Mouse (Mus musculus) gastrocnemius, adult 18-20 months (tissue): ENCODE measurements around the gene Tle3. TPM values are rescaled to one million over a fixed set of nuclear protein-coding genes. Genes with fewer than 3 reads are reported as not detected.

Experiments
- DNase-seq: peaks from one replicate; pipeline ENCODE4 v3.0.0; 2021; ENCODE audit warnings: low spot score
- total RNA-seq, 2 experiments: library from RNA; stranded (reverse); gene quantifications; 2 replicates each; pipeline ENCODE4 v1.2.3; 2021

Tle3 gene
- total RNA-seq, 2 experiments from 2014 or later, result 7.1 TPM

DNA sequence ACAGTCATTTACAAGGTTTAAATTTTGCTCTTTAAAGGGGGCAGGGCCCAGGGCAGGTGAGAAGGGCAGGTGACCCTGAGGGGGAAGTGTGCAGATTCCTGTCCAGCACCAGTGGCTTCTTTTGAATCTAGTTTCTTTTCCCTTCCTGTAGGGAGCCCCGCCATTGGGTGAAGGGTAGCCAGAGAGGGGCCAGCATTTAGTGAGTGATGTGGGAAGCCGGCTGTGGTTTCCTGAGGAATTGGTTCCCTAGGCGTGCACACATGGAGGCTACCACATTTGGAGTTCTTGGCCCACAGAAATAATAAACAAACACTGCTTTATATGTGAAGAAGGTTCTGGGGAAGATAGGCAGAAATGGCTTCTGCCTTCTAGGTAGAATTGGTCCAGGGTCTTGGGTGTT, 4.5 kb downstream of the Tle3 start:
- DNase-seq, result no peak

DNA sequence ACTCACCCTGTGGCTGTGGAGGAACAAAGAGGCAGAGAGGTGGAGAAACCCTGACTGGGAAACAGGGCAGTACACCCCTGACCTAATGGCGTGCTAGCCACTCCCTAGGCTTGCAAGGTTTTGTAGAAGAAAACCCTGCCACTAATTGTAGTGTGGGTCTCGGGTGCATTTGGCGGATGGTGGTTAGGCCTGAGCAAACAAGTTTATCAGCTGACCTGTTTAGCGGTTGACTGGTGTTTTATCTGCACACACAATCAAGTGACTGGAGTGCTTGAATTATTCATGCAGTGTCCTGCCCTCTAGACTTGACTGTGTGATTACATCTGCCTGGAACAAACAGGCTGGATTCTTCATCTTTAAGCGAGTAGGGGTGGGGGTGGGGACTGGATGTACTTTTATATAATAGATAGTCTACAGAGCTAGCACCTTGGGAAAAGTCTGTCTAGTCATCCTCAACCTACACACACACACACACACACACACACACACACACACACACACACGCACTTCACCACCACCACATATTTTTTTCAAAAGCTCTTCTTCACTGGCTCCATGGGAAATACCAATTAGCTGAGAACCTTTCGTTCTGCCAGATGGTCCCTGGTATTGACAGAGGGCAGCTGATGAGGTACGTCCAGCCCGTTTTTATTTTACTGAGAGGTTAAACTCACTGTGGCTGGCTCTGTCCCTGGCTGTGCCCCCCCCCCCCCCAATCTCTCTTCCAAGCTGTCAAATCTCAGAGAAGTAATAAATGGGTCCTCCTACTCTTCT, 5.7 kb downstream of the Tle3 start:
- DNase-seq, result no peak

DNA sequence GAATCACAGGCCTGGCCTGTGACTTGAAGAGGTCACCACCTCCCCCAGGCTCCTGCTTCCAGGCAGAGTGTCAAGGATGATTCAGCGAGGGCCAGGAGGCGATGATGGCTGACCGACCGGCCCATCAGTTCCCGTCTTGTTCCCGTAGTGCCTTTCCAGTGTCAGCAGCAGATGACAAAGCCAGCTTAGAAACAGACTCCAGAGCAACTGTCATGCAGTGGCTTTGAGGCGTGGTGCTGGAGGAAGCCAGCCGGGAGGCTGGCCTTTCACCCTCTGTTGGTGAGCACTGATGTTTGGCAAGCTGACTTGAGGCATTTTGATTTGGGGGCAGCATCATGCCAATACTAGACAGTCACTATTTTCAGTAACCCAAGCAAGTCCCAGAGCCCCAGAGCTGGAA, 6.3 kb downstream of the Tle3 start:
- DNase-seq, result peak; percentile 47

DNA sequence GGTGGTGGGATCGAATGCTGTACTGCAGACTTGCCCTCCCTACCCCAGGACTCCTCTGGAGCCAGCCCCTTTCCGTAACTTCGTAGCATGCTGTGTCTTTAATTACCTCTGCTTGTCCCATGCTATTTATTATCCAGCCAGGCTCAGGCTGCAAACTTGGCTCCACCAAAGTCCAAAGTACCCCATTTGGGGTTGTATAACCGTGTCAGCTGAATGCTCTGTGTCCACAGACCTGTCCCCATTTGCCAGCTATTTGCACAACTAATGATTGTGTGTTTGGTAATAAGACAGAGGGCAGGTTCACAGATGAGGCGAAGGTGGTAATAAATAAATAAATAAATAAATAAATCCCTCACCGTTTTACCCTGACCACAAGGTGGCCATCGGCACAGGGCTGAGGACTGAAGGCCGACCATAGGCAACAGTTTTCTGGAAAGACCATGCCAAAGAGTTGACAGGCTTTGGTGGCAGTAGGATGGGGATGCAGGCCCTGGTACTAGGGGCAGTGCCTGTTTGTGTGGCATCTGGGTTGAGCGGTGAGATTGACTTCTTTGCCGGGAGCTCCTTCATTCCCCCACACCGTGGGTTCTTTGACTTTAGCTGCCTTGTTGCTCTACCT, 7.0 kb downstream of the Tle3 start:
- DNase-seq, result no peak

GRCm38 (mm10) chr9:61380258-61381062, 8.3 kb downstream of the Tle3 start:
- DNase-seq, result no peak

GRCm38 (mm10) chr9:61381063-61381408, 8.9 kb downstream of the Tle3 start:
- no peak for DNase-seq

- no peak for DNase-seq
Measured at GRCm38 (mm10) chr9:61381445-61381844, 9.3 kb downstream of the Tle3 start.

DNA sequence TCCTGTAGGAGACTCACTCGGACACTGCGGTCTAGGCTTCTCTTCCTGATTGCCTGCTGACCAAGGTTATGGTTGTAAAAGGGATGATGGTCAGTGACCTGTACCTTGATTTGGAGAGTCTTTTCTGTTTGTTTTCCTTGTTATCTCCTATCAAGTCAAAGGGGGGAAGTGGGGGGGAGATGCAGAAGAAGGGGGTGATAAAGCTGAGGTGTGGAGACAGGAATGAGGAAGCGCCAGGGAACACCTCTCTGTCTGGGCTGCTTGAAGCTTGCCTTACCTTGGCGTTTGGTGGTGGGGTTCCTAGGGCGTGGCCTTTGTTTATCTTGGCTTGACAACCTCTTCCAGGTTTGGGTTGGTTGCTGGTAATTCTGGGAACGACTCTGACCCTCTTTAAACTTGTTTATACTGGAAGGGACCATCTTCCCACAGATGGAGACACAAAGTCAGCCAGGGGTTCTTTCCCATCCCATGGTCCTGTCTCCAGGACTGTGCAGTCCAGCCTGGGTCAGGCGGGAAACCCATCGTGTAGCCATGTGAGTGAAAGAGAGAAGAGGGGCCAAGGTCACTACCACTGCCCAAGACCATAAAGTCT, 10.5 kb downstream of the Tle3 start:
- DNase-seq, result no peak

- DNase-seq, result no peak
Measured at GRCm38 (mm10) chr9:61384101-61384500, 11.9 kb downstream of the Tle3 start.

DNA sequence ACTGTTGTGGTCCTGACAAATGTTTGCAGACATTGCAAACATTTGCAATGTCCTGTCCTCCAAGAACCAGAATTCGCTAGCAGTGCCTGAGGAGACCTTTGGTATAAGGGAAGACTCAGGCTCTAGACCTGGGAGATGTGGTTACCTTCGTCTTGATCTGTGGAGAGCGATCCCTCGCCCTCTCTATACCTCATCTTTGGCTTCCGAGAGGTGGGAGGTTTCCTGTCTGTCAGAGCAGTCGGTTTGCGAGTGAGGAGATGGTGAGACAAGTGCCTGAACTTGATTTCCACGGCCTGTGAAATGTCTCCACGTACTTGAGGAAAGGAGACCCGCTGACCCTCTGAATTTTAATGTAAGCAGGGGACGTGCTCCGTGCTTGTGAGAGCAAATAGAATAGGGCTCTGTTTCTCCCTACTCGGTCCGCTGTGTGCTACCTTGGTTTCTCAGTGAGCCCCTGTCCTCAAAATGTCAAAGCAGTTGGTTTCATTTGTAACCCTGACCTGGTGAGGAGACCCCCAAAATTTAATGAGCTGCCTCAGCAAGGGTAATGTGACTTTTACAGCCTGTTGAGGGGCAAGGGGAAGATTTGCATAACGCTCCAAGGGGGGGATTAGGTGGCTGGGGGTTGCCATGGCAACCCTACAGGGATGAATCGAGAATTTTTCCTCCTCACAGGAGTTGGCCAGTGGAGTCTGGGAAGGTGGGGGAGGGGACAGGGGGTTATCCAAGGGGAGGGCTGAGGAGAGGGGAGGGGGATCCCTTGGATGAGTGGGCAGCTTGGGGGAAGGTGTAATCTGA, 12.7 kb downstream of the Tle3 start:
- no peak for DNase-seq

- no peak for DNase-seq
Measured at GRCm38 (mm10) chr9:61385753-61386152, 13.6 kb downstream of the Tle3 start.

DNA sequence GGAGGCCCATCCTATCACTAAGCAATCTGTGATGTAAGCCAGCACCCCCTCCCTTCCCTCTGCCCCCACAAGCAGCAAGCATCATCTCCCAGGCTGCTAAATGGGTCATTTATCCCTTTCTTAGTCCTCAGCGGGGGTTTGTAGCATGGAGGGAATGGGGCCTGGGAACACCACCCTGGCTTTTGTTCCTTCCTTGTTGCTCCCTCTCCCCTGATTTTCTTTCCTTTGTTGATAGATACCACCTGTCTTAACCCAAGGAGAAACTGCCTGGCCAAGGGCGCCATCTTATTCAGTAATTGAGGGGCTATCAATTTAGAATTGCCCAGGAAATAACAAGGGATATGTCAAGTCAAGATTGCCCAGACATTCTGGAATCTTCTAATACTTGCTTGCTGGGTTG, 14.1 kb downstream of the Tle3 start:
- DNase-seq, result no peak

GRCm38 (mm10) chr9:61387797-61388196, 15.6 kb downstream of the Tle3 start:
- no peak for DNase-seq

- DNase-seq, result no peak
Measured at GRCm38 (mm10) chr9:61388214-61388613, 16.0 kb downstream of the Tle3 start.

DNA sequence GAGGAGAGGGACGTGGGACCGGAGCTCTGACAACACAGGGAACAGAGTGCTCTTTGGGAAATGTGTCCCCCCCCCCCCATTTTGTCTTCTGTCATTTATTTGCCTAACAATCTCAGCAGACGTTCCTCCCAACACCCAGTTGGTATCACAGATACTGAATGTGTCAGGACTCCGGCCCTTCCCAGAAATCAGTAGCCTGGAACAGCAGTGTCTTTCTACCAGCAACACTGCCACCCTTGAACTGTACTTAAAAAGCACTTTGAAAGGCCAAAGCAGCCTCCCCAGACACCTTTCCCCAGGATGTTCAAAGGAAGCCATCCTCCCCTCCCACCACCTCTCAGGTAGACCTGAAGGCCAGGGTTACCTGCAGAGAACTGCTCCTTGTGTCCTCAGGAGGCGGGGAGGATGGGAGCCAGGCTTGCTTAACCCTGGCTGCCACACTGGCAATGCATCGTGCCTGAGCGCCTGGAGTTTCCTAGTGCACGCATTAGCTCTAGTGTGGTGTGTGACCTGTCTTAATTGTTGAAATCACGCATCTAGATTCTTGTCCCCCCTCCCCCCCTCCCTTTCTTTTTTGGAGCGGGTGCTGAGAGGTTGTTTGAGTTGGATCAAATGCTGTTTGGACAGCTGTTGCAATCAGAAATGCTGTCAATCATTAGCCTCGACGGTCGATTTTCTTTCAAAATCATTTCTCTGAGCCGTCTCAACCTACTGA, 16.7 kb downstream of the Tle3 start:
- DNase-seq, result no peak

GRCm38 (mm10) chr9:61389404-61389701, 17.2 kb downstream of the Tle3 start:
- no peak for DNase-seq

GRCm38 (mm10) chr9:61391570-61392337, 19.6 kb downstream of the Tle3 start:
- DNase-seq, result no peak

- no peak for DNase-seq
Measured at GRCm38 (mm10) chr9:61392338-61392620, 20.1 kb downstream of the Tle3 start.

GRCm38 (mm10) chr9:61393161-61393560, 21.0 kb downstream of the Tle3 start:
- no peak for DNase-seq

GRCm38 (mm10) chr9:61393847-61394246, 21.7 kb downstream of the Tle3 start:
- DNase-seq, result no peak
